ENCODE assay signal across 8 mouse cellular contexts in genomic region chr17:33909077-33909868, GRCm38 (mm10). TPM values are rescaled to one million over a fixed set of nuclear protein-coding genes. Genes with fewer than 3 reads are reported as not detected.
DNase-seq lines count a peak whose midpoint lies in the region; ATAC-seq lines count a peak whose summit lies in the region.

Gene Daxx (plus strand): TSS chr17:33909414.

- peak; percentile 89 for ATAC-seq in inflammation-experienced regulatory T-cells, adult 6 months
- peak; percentile 92 for ATAC-seq in megakaryocyte-erythroid progenitor cell, adult 5-6 weeks (replicated peaks; ENCODE audit: low FRiP score, low TSS enrichment, poor library complexity, severe bottlenecking)

- peak; percentile 99 for DNase-seq in adrenal gland, adult (ENCODE audit: inconsistent age in 2 of 2, low spot score in 1 of 2)
- peak; percentile 99 for DNase-seq in embryo, embryonic 10.5 days (ENCODE audit: low spot score)
- peak; percentile 99 for DNase-seq in gastrocnemius, postnatal 14 days
- DNase-seq in left cerebral cortex, postnatal 10 days (ENCODE audit: extremely low spot score in 1 of 2, low spot score in 2 of 2): peak; percentile 97 to 99
- DNase-seq in right cerebral cortex, postnatal 25 days: peak; percentile 99
- peak; percentile 98 to 99 for DNase-seq in urinary bladder, postnatal 4 days (ENCODE audit: low spot score in 2 of 2)

- intact Hi-C loops in gastrocnemius, postnatal 14 days (cut with DNase I; ENCODE audit: low total_unique reads): no loop called here
- intact Hi-C loops in left cerebral cortex, postnatal 10 days (cut with DNase I): no loop called here

RNA-seq across cellular contexts. Expression of gene Daxx, which starts in this region (rescaled TPM):
- 10 to 100 TPM; 10.2 to 13.8 TPM for total RNA-seq in gastrocnemius, postnatal 14 days (2021)
- polyA plus RNA-seq in inflammation-experienced regulatory T-cells, adult 6 months (2017; shearing (Covaris generic)): 100 to 1,000 TPM; 101 to 116 (median 102) TPM
- 10 to 100 TPM; 26.5 to 28.1 TPM for total RNA-seq in left cerebral cortex, postnatal 10 days (2021)
- 60.3 and 70.5 TPM in 2 replicates for total RNA-seq in megakaryocyte-erythroid progenitor cell, adult 5-6 weeks (2014; fragmentation: Nextera tagmentation)
- 41.3 and 49.0 TPM in 2 replicates for total RNA-seq in megakaryocyte-erythroid progenitor cell, adult 5-6 weeks (2017)

Comparison
In these comparisons a context has a peak if more than half of its experiments do, and no peak if none do; other contexts are left out.
1. Peak in every context shown above with its lines: DNase-seq and ATAC-seq.